Mouse (Mus musculus) spleen, adult 2 months (tissue): ENCODE measurements around the gene Sf3b5. TPM values are rescaled to one million over a fixed set of nuclear protein-coding genes. Genes with fewer than 3 reads are reported as not detected.

Source experiments
- DNase-seq, 2 experiments: peaks; one replicate each; pipeline versions ENCODE4 v3.0.0 to v3.0.0-alpha.2; 2012 to 2021; ENCODE audit warnings: low spot score in 2 of 2, low read depth in 1 of 2
- H3K27ac ChIP-seq: fragments of 200-500 bp; 2 replicates; pipeline ENCODE4 v1.5.1; 2012; ENCODE audit warnings: low read length, inconsistent platforms; ENCODE audit not compliant: insufficient read depth
- H3K27me3 ChIP-seq: fragments of 200-500 bp; 2 replicates; pipeline ENCODE4 v1.6.1; 2012; ENCODE audit warnings: mild to moderate bottlenecking, moderate library complexity, low read length, inconsistent platforms; ENCODE audit not compliant: control insufficient read depth, insufficient read depth
- H3K36me3 ChIP-seq: fragments of 200-500 bp; 2 replicates; pipeline ENCODE4 v1.6.1; 2012; ENCODE audit warnings: mild to moderate bottlenecking, low read length, inconsistent platforms; ENCODE audit not compliant: control insufficient read depth, insufficient read depth
- H3K4me1 ChIP-seq: fragments of 200-500 bp; 2 replicates; pipeline ENCODE4 v1.6.1; 2011; ENCODE audit warnings: inconsistent platforms; ENCODE audit not compliant: control insufficient read depth, insufficient read depth, insufficient read length
- H3K4me3 ChIP-seq: fragments of 200-500 bp; 2 replicates; pipeline ENCODE4 v1.5.1; 2011; ENCODE audit warnings: mild to moderate bottlenecking, inconsistent platforms; ENCODE audit not compliant: insufficient read depth, insufficient read length; ENCODE audit errors: extremely low read depth
- CTCF ChIP-seq: fragments of 200-500 bp; IDR thresholded peaks from 2 replicates; pipeline ENCODE4 v1.5.1; 2011; ENCODE audit warnings: mild to moderate bottlenecking, inconsistent platforms; ENCODE audit not compliant: insufficient read depth, insufficient read length, insufficient replicate concordance; ENCODE audit errors: extremely low read depth
- POLR2A ChIP-seq: fragments of 200-500 bp; IDR thresholded peaks from 2 replicates; pipeline ENCODE4 v1.6.1; 2011; ENCODE audit warnings: low read depth, low read length, inconsistent platforms
- WGBS: fragments of 180-500 bp; shearing (Covaris S2); methylation state at CpG from one replicate; pipeline ENCODE4 v1.1.7; 2018; 5-methylcytosine and 5-hydroxymethylcytosine counted together
- polyA plus RNA-seq: library from polyadenylated mRNA; depleted of rRNA; stranded (reverse); fragments of >200 nt; gene quantifications from 2 replicates; pipeline ENCODE4 v1.2.3, GENCODE M21; 2012

Sf3b5 gene
- polyA plus RNA-seq, 1 experiment: 30.6 TPM

- H3K27ac ChIP-seq: peak within 1 kb of the TSS; percentile 78
- peak; percentile 41 to 86 for DNase-seq
- WGBS: 5% methylated on average over 56 of the region's 56 CpGs
Measured at GRCm38 (mm10) chr10:12964151-12965075, 40.7 kb upstream of the Sf3b5 start, which contains the start of gene Stx11. Gene Stx11 (minus strand): TSS chr10:12964298.

GRCm38 (mm10) chr10:12965669-12966180 is 39.4 kb upstream of the Sf3b5 start:
- DNase-seq: no peak
- no peak for TF ChIP-seq POLR2A
- no peak for TF ChIP-seq CTCF
- Histone ChIP-seq H3K4me1 (no peaks in the 10 kb centered on the region), H3K27me3 (no peaks in the 10 kb centered on the region), H3K4me3 (no peak overlapping the region), H3K27ac (no peak overlapping the region), H3K36me3 (no peaks in the 10 kb centered on the region)
- WGBS: 87% methylated on average over 5 of the region's 5 CpGs

More at GRCm38 (mm10) chr10:12964151-12965075, 40.7 kb upstream of the Sf3b5 start, which contains the start of gene Stx11:
- H3K4me3 ChIP-seq: peak within 1 kb of the TSS; percentile 88
- H3K4me1 ChIP-seq: no peaks in the 10 kb centered on the region
- no peaks in the 10 kb centered on the region for H3K36me3 ChIP-seq
- no peaks in the 10 kb centered on the region for H3K27me3 ChIP-seq
- TF ChIP-seq CTCF (no peak), POLR2A (peak; percentile 2; the same call in 1 of the 2 replicates)

GRCm38 (mm10) chr10:12974572-12974971 is 30.6 kb upstream of the Sf3b5 start:
- 89% methylated on average over 6 of the region's 6 CpGs for whole genome bisulfite sequencing
- H3K4me3 ChIP-seq: no peak overlapping the region
- H3K36me3 ChIP-seq: no peaks in the 10 kb centered on the region
- no peaks in the 10 kb centered on the region for H3K27me3 ChIP-seq
- DNase-seq: no peak
- H3K4me1 ChIP-seq: no peaks in the 10 kb centered on the region
- no peak overlapping the region for H3K27ac ChIP-seq
- TF ChIP-seq CTCF (no peak), POLR2A (no peak)

- WGBS: 23% methylated on average over 3 of the region's 3 CpGs
- no peaks in the 10 kb centered on the region for H3K36me3 ChIP-seq
- no peaks in the 10 kb centered on the region for H3K27me3 ChIP-seq
- DNase-seq: no peak
- TF ChIP-seq POLR2A (no peak), CTCF (no peak)
- H3K27ac ChIP-seq: no peak overlapping the region
- H3K4me1 ChIP-seq: no peaks in the 10 kb centered on the region
- H3K4me3 ChIP-seq: no peak overlapping the region
Measured at GRCm38 (mm10) chr10:12975461-12975860, 29.7 kb upstream of the Sf3b5 start.

GRCm38 (mm10) chr10:12975957-12976356 is 29.2 kb upstream of the Sf3b5 start:
- Histone ChIP-seq H3K36me3 (no peaks in the 10 kb centered on the region), H3K27me3 (no peaks in the 10 kb centered on the region), H3K27ac (no peak overlapping the region), H3K4me3 (no peak overlapping the region), H3K4me1 (no peaks in the 10 kb centered on the region)
- no peak for TF ChIP-seq CTCF
- TF ChIP-seq POLR2A: no peak
- WGBS: 89% methylated on average over 7 of the region's 7 CpGs
- DNase-seq: no peak

GRCm38 (mm10) chr10:12976552-12976951 is 28.6 kb upstream of the Sf3b5 start:
- Histone ChIP-seq H3K4me1 (no peaks in the 10 kb centered on the region), H3K36me3 (no peaks in the 10 kb centered on the region), H3K27ac (no peak overlapping the region), H3K27me3 (no peaks in the 10 kb centered on the region), H3K4me3 (no peak overlapping the region)
- TF ChIP-seq POLR2A: no peak
- no peak for TF ChIP-seq CTCF
- no peak for DNase-seq
- WGBS: 84% methylated on average over 7 of the region's 7 CpGs
